Mouse (Mus musculus): ENCODE results near the gene Kirrel. TPM values are rescaled to one million over a fixed set of nuclear protein-coding genes. Genes with fewer than 3 reads are reported as not detected.

The Kirrel gene
- polyA plus RNA-seq, 1 experiment from 2014 or later = 11.1 TPM

Other genes with a start within 250 kb of the Kirrel start
- gene Cd1d1, start 175.3 kb downstream of the Kirrel start, polyA plus RNA-seq (2014; fragmentation: Nextera tagmentation; extraction: Ambion mirVana) = 20.3 and 22.3 TPM in 2 replicates
- gene Fcrls, start 89.0 kb upstream of the Kirrel start, polyA plus RNA-seq (2014; fragmentation: Nextera tagmentation; extraction: Ambion mirVana) = 3.5 and 4.1 TPM in 2 replicates
- gene Cd5l, start 183.1 kb upstream of the Kirrel start, polyA plus RNA-seq (2014; fragmentation: Nextera tagmentation; extraction: Ambion mirVana) = 0.09 TPM in 1 of 2 replicates, not detected in the other
- 0.20 and 0.54 TPM in 2 replicates for gene Fcrl1, start 201.6 kb upstream of the Kirrel start, polyA plus RNA-seq (2014; fragmentation: Nextera tagmentation; extraction: Ambion mirVana)

All from kidney, embryonic 14.5 days (tissue).